Mouse (Mus musculus): ENCODE results near the gene Ccdc32. TPM values are rescaled to one million over a fixed set of nuclear protein-coding genes. Genes with fewer than 3 reads are reported as not detected.

Gene Ccdc32
- total RNA-seq, 1 experiment, result 6.3 TPM

- in situ Hi-C loops (cut with MboI; ENCODE audit: low sequenced_read_pairs in 2 of 2, unreplicated experiment in 2 of 2), result no loop called here
- TF ChIP-seq ZC3H11A (IDR thresholded peaks at IDR 0.05; ENCODE audit: borderline replicate concordance, low read depth, low read length) (no peak), ZNF384 (IDR thresholded peaks at IDR 0.05; ENCODE audit: low read depth, low read length) (no peak), HCFC1 (IDR thresholded peaks at IDR 0.05; ENCODE audit: borderline replicate concordance, insufficient read depth, low read length) (no peak), MAFK (IDR thresholded peaks at IDR 0.05; ENCODE audit: insufficient read depth, low read depth, low read length) (no peak)
- peak overlapping the region; percentile 87 for H3K9ac ChIP-seq (ENCODE audit: insufficient read depth, low read depth, low read length, poor library complexity, severe bottlenecking)
- no peak overlapping the region for H3K27ac ChIP-seq (ENCODE audit: insufficient read depth, low read depth, low read length, poor library complexity, severe bottlenecking)
- H3K4me1 ChIP-seq (ENCODE audit: control insufficient read depth in 2 of 2, insufficient read depth in 2 of 2, low read length in 2 of 2, poor library complexity in 1 of 2), result peaks cover 0 to 4% of the 10 kb centered on the region in 2 experiments; a peak in 2 of 4 replicates
- peaks cover 22% of the 10 kb centered on the region for H3K36me3 ChIP-seq (ENCODE audit: control insufficient read depth, insufficient read depth, low read length, poor library complexity, severe bottlenecking)
- H3K4me3 ChIP-seq (ENCODE audit: insufficient read depth in 1 of 2, low read depth in 1 of 2, low read length in 2 of 2, poor library complexity in 1 of 2, severe bottlenecking in 1 of 2), result peak overlapping the region; percentile 85 to 90
- no peak for DNase-seq (ENCODE audit: low read depth, low spot score)
- H3K9me3 ChIP-seq (ENCODE audit: control insufficient read depth, insufficient read depth, low read depth, low read length), result no peaks in the 10 kb centered on the region
These were observed 6.2 kb upstream of the Ccdc32 start for GRCm38 (mm10) chr2:119035397-119035745.

- peak; percentile 96 for DNase-seq (ENCODE audit: low read depth, low spot score)
- TF ChIP-seq CHD2 (IDR thresholded peaks at IDR 0.05; ENCODE audit: low read depth, low read length) (0 out of 2 replicates have a peak, but pooled peaks have one; percentile 25), ZC3H11A (IDR thresholded peaks at IDR 0.05; ENCODE audit: borderline replicate concordance, low read depth, low read length) (no peak), MAFK (IDR thresholded peaks at IDR 0.05; ENCODE audit: insufficient read depth, low read depth, low read length) (no peak), HCFC1 (IDR thresholded peaks at IDR 0.05; ENCODE audit: borderline replicate concordance, insufficient read depth, low read length) (peak; percentile 80), ZNF384 (IDR thresholded peaks at IDR 0.05; ENCODE audit: low read depth, low read length) (no peak)
- peaks cover 20% of the 10 kb centered on the region for H3K36me3 ChIP-seq (ENCODE audit: control insufficient read depth, insufficient read depth, low read length, poor library complexity, severe bottlenecking)
- H3K27ac ChIP-seq (ENCODE audit: insufficient read depth, low read depth, low read length, poor library complexity, severe bottlenecking), result peak within 1 kb of the TSS; percentile 5; the same call in 1 of the 2 replicates
- H3K4me3 ChIP-seq (ENCODE audit: insufficient read depth in 1 of 2, low read depth in 1 of 2, low read length in 2 of 2, poor library complexity in 1 of 2, severe bottlenecking in 1 of 2), result peak within 1 kb of the TSS; percentile 85 to 90
- H3K9ac ChIP-seq (ENCODE audit: insufficient read depth, low read depth, low read length, poor library complexity, severe bottlenecking), result peak within 1 kb of the TSS; percentile 87
- no peaks in the 10 kb centered on the region for H3K9me3 ChIP-seq (ENCODE audit: control insufficient read depth, insufficient read depth, low read depth, low read length)
- in situ Hi-C loops (cut with MboI; ENCODE audit: low sequenced_read_pairs in 2 of 2, unreplicated experiment in 2 of 2), result no loop called here
- H3K4me1 ChIP-seq (ENCODE audit: control insufficient read depth in 2 of 2, insufficient read depth in 2 of 2, low read length in 2 of 2, poor library complexity in 1 of 2), result peaks cover 0 to 4% of the 10 kb centered on the region in 2 experiments; a peak in 2 of 4 replicates
These were observed 5.6 kb upstream of the Ccdc32 start, which contains the start of gene Rpusd2 for GRCm38 (mm10) chr2:119034656-119035396. Gene Rpusd2 (plus strand): TSS chr2:119034790.

GRCm38 (mm10) chr2:119032191-119032590 is 3.0 kb upstream of the Ccdc32 start:
- no peak for DNase-seq (ENCODE audit: low read depth, low spot score)
- no peak overlapping the region for H3K4me3 ChIP-seq (ENCODE audit: insufficient read depth in 1 of 2, low read depth in 1 of 2, low read length in 2 of 2, poor library complexity in 1 of 2, severe bottlenecking in 1 of 2)
- H3K27ac ChIP-seq (ENCODE audit: insufficient read depth, low read depth, low read length, poor library complexity, severe bottlenecking), result no peak overlapping the region
- no peaks in the 10 kb centered on the region for H3K9me3 ChIP-seq (ENCODE audit: control insufficient read depth, insufficient read depth, low read depth, low read length)
- in situ Hi-C loops (cut with MboI; ENCODE audit: low sequenced_read_pairs in 2 of 2, unreplicated experiment in 2 of 2), result no loop called here
- no peak for TF ChIP-seq ZNF384 (IDR thresholded peaks at IDR 0.05; ENCODE audit: low read depth, low read length)
- TF ChIP-seq MAFK (IDR thresholded peaks at IDR 0.05; ENCODE audit: insufficient read depth, low read depth, low read length), result no peak
- no peak for TF ChIP-seq CHD2 (IDR thresholded peaks at IDR 0.05; ENCODE audit: low read depth, low read length)
- no peak for TF ChIP-seq HCFC1 (IDR thresholded peaks at IDR 0.05; ENCODE audit: borderline replicate concordance, insufficient read depth, low read length)
- TF ChIP-seq ZC3H11A (IDR thresholded peaks at IDR 0.05; ENCODE audit: borderline replicate concordance, low read depth, low read length), result no peak
- H3K36me3 ChIP-seq (ENCODE audit: control insufficient read depth, insufficient read depth, low read length, poor library complexity, severe bottlenecking), result peaks cover 6% of the 10 kb centered on the region
- peaks cover 0 to 4% of the 10 kb centered on the region in 2 experiments; a peak in 2 of 4 replicates for H3K4me1 ChIP-seq (ENCODE audit: control insufficient read depth in 2 of 2, insufficient read depth in 2 of 2, low read length in 2 of 2, poor library complexity in 1 of 2)
- H3K9ac ChIP-seq (ENCODE audit: insufficient read depth, low read depth, low read length, poor library complexity, severe bottlenecking), result no peak overlapping the region

GRCm38 (mm10) chr2:119026951-119027350 is 2.2 kb downstream of the Ccdc32 start:
- TF ChIP-seq ZNF384 (IDR thresholded peaks at IDR 0.05; ENCODE audit: low read depth, low read length) (no peak), CHD2 (IDR thresholded peaks at IDR 0.05; ENCODE audit: low read depth, low read length) (no peak), ZC3H11A (IDR thresholded peaks at IDR 0.05; ENCODE audit: borderline replicate concordance, low read depth, low read length) (no peak), MAFK (IDR thresholded peaks at IDR 0.05; ENCODE audit: insufficient read depth, low read depth, low read length) (no peak)
- Histone ChIP-seq H3K27ac (ENCODE audit: insufficient read depth, low read depth, low read length, poor library complexity, severe bottlenecking) (no peak overlapping the region), H3K9ac (ENCODE audit: insufficient read depth, low read depth, low read length, poor library complexity, severe bottlenecking) (no peak overlapping the region), H3K9me3 (ENCODE audit: control insufficient read depth, insufficient read depth, low read depth, low read length) (no peaks in the 10 kb centered on the region), H3K36me3 (ENCODE audit: control insufficient read depth, insufficient read depth, low read length, poor library complexity, severe bottlenecking) (no peaks in the 10 kb centered on the region), H3K4me1 (ENCODE audit: control insufficient read depth in 2 of 2, insufficient read depth in 2 of 2, low read length in 2 of 2, poor library complexity in 1 of 2) (no peaks in the 10 kb centered on the region), H3K4me3 (ENCODE audit: insufficient read depth in 1 of 2, low read depth in 1 of 2, low read length in 2 of 2, poor library complexity in 1 of 2, severe bottlenecking in 1 of 2) (no peak overlapping the region)
- in situ Hi-C loops (cut with MboI; ENCODE audit: low sequenced_read_pairs in 2 of 2, unreplicated experiment in 2 of 2), result no loop called here
- no peak for DNase-seq (ENCODE audit: low read depth, low spot score)
